Mouse (Mus musculus): ENCODE measurements around the gene Uhrf1bp1l. TPM values are rescaled to one million over a fixed set of nuclear protein-coding genes. Genes with fewer than 3 reads are reported as not detected.

Gene Uhrf1bp1l
- polyA plus RNA-seq, 1 experiment = 8.7 TPM

- no peak overlapping the region for H3K27ac ChIP-seq (ENCODE audit: insufficient read depth, low read length)
These were observed 27.1 kb downstream of the Uhrf1bp1l start for GRCm38 (mm10) chr10:89771894-89772293.

DNA sequence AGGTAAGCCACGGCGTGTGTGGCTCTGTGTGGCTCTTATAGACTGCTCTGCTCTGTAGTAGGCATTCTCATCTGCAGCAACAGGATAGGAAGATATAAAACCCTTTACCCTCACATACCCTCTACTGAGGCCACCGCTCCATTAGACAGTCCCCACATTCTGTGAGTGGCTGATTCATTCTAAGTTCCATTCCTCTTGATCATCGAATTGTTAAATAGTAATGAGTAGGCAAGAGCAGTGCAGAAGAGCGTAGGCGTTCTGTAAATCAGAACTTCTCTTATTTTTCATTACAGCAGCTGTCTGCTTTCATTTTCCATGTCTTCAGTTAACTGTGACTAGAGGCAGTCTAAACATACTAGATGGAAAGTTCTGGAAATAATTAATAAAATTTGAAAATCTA lies 31.2 kb downstream of the Uhrf1bp1l start:
- no peaks in the 10 kb centered on the region for H3K4me1 ChIP-seq (ENCODE audit: control insufficient read depth, insufficient read depth, insufficient read length)
- DNase-seq (ENCODE audit: low read depth in 1 of 2, low spot score in 2 of 2) = no peak
- 91% methylated on average over 6 of the region's 6 CpGs for WGBS
- H3K27me3 ChIP-seq (ENCODE audit: control insufficient read depth, insufficient read depth, low read length) = no peaks in the 10 kb centered on the region
- H3K27ac ChIP-seq (ENCODE audit: insufficient read depth, low read length) = no peak overlapping the region
- no peak for TF ChIP-seq CTCF (IDR thresholded peaks at IDR 0.05; ENCODE audit: extremely low read depth, insufficient read depth, insufficient read length, insufficient replicate concordance)
- TF ChIP-seq POLR2A (IDR thresholded peaks at IDR 0.05; ENCODE audit: low read depth, low read length) = no peak
- H3K4me3 ChIP-seq (ENCODE audit: extremely low read depth, insufficient read depth, insufficient read length) = no peak overlapping the region
- H3K36me3 ChIP-seq (ENCODE audit: control insufficient read depth, insufficient read depth, low read length) = peaks cover 8% of the 10 kb centered on the region

More at GRCm38 (mm10) chr10:89771894-89772293, 27.1 kb downstream of the Uhrf1bp1l start:
- Histone ChIP-seq H3K4me3 (ENCODE audit: extremely low read depth, insufficient read depth, insufficient read length) (no peak overlapping the region), H3K4me1 (ENCODE audit: control insufficient read depth, insufficient read depth, insufficient read length) (no peaks in the 10 kb centered on the region), H3K36me3 (ENCODE audit: control insufficient read depth, insufficient read depth, low read length) (peaks cover 1% of the 10 kb centered on the region; the same call in 1 of the 2 replicates), H3K27me3 (ENCODE audit: control insufficient read depth, insufficient read depth, low read length) (no peaks in the 10 kb centered on the region)
- DNase-seq (ENCODE audit: low read depth in 1 of 2, low spot score in 2 of 2) = no peak
- WGBS = 45% methylated on average over 2 of the region's 2 CpGs
- no peak for TF ChIP-seq POLR2A (IDR thresholded peaks at IDR 0.05; ENCODE audit: low read depth, low read length)
- no peak for TF ChIP-seq CTCF (IDR thresholded peaks at IDR 0.05; ENCODE audit: extremely low read depth, insufficient read depth, insufficient read length, insufficient replicate concordance)

DNA sequence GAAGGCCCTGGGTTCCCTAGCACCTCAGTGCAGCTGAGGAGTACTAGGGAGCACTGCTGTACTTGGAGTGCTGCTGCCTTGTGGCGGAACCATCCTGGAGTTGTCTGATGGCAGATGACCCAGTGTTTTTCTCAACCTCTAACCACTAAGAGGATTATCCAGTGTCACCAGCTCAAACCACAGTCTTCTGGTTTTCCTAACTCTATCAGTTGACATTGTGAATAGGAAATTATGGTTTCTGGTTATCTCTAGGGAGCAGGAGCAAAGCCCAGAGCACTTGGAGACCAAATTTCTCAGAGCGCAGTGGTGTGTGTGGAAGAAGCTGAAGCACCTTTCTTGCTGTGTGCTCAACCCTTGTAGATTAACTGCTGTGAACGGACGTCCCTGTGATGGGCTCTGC lies 47.1 kb downstream of the Uhrf1bp1l start:
- Histone ChIP-seq H3K27me3 (ENCODE audit: control insufficient read depth, insufficient read depth, low read length) (no peaks in the 10 kb centered on the region), H3K4me1 (ENCODE audit: control insufficient read depth, insufficient read depth, insufficient read length) (no peaks in the 10 kb centered on the region), H3K4me3 (ENCODE audit: extremely low read depth, insufficient read depth, insufficient read length) (no peak overlapping the region), H3K36me3 (ENCODE audit: control insufficient read depth, insufficient read depth, low read length) (peaks cover 7% of the 10 kb centered on the region), H3K27ac (ENCODE audit: insufficient read depth, low read length) (no peak overlapping the region)
- TF ChIP-seq CTCF (IDR thresholded peaks at IDR 0.05; ENCODE audit: extremely low read depth, insufficient read depth, insufficient read length, insufficient replicate concordance) (no peak), POLR2A (IDR thresholded peaks at IDR 0.05; ENCODE audit: low read depth, low read length) (no peak)
- 72% methylated on average over 4 of the region's 4 CpGs for WGBS
- DNase-seq (ENCODE audit: low read depth in 1 of 2, low spot score in 2 of 2) = no peak

DNA sequence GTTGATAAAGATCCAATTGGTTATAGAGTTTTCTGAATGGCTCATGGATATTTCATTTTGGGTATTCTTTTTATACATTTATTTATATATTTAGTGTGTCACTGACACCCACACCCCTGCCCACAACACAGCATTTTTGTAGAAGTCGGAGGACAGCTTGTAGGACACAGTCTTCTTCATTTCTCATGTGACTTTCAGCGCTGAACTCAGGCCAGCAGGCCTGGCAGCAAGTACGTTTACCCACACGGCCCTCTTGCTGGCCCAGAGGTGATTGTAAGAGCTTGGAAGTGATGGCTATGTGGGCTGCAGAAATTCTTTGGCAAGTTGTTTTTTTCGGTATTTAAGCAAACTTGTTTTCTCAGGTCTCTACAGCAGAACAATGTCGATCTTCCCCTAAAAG lies 49.3 kb downstream of the Uhrf1bp1l start:
- no peak for TF ChIP-seq POLR2A (IDR thresholded peaks at IDR 0.05; ENCODE audit: low read depth, low read length)
- TF ChIP-seq CTCF (IDR thresholded peaks at IDR 0.05; ENCODE audit: extremely low read depth, insufficient read depth, insufficient read length, insufficient replicate concordance) = no peak
- DNase-seq (ENCODE audit: low read depth in 1 of 2, low spot score in 2 of 2) = no peak
- Histone ChIP-seq H3K4me3 (ENCODE audit: extremely low read depth, insufficient read depth, insufficient read length) (no peak overlapping the region), H3K27me3 (ENCODE audit: control insufficient read depth, insufficient read depth, low read length) (no peaks in the 10 kb centered on the region), H3K27ac (ENCODE audit: insufficient read depth, low read length) (no peak overlapping the region), H3K4me1 (ENCODE audit: control insufficient read depth, insufficient read depth, insufficient read length) (no peaks in the 10 kb centered on the region), H3K36me3 (ENCODE audit: control insufficient read depth, insufficient read depth, low read length) (peaks cover 6% of the 10 kb centered on the region)
- 86% methylated on average over 6 of the region's 6 CpGs for WGBS

DNA sequence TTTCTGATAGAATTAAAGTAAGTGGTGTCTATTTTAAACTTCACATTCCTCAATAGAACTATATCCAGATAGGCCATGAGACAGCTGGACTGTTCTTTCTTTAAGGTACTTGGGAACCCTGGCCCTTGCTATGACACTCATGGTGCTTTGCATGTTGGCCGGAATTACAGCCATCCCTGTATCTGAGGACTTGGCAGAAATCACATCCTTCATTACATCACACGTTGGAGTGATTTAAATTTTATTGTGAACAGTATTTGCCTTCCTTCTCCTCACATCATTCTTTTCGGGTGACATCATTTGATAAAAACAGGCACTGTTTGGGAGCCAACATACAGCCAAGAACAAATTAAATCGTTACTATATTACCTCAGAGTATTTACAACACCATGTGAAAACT lies 74.4 kb downstream of the Uhrf1bp1l start:
- no peak overlapping the region for H3K4me3 ChIP-seq (ENCODE audit: extremely low read depth, insufficient read depth, insufficient read length)
- no peak for TF ChIP-seq CTCF (IDR thresholded peaks at IDR 0.05; ENCODE audit: extremely low read depth, insufficient read depth, insufficient read length, insufficient replicate concordance)
- TF ChIP-seq POLR2A (IDR thresholded peaks at IDR 0.05; ENCODE audit: low read depth, low read length) = no peak
- WGBS = 88% methylated on average over 4 of the region's 4 CpGs
- no peak for DNase-seq (ENCODE audit: low read depth in 1 of 2, low spot score in 2 of 2)
- no peak overlapping the region for H3K27ac ChIP-seq (ENCODE audit: insufficient read depth, low read length)
- H3K36me3 ChIP-seq (ENCODE audit: control insufficient read depth, insufficient read depth, low read length) = peaks cover 13% of the 10 kb centered on the region
- no peaks in the 10 kb centered on the region for H3K27me3 ChIP-seq (ENCODE audit: control insufficient read depth, insufficient read depth, low read length)
- no peaks in the 10 kb centered on the region for H3K4me1 ChIP-seq (ENCODE audit: control insufficient read depth, insufficient read depth, insufficient read length)

DNA sequence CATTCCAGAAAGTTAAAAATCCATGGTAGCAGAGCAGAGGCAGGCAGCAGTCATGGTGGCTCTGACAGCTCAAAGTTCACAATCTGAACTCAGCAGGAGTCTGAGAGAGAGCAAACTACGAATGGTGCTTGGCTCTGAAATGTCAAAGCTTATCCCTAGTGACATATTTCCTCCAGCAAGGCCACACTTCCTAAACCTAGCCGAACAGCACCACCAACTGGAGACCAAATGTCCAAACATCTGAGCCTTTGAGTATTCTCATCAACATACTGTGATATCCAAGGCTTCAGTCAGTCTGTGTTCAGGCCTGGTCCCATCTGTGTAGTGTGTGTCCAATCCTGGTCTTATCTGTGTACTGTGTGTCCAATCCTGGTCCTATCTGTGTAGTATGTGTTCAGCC lies 79.1 kb downstream of the Uhrf1bp1l start:
- DNase-seq (ENCODE audit: low read depth in 1 of 2, low spot score in 2 of 2) = peak; percentile 15 to 18
- no peaks in the 10 kb centered on the region for H3K27me3 ChIP-seq (ENCODE audit: control insufficient read depth, insufficient read depth, low read length)
- no peak overlapping the region for H3K4me3 ChIP-seq (ENCODE audit: extremely low read depth, insufficient read depth, insufficient read length)
- H3K27ac ChIP-seq (ENCODE audit: insufficient read depth, low read length) = no peak overlapping the region
- WGBS = 27% methylated on average over 2 of the region's 2 CpGs
- TF ChIP-seq CTCF (IDR thresholded peaks at IDR 0.05; ENCODE audit: extremely low read depth, insufficient read depth, insufficient read length, insufficient replicate concordance) (peak; percentile 13; the same call in 1 of the 2 replicates), POLR2A (IDR thresholded peaks at IDR 0.05; ENCODE audit: low read depth, low read length) (no peak)
- no peaks in the 10 kb centered on the region for H3K36me3 ChIP-seq (ENCODE audit: control insufficient read depth, insufficient read depth, low read length)
- no peaks in the 10 kb centered on the region for H3K4me1 ChIP-seq (ENCODE audit: control insufficient read depth, insufficient read depth, insufficient read length)

- H3K4me1 ChIP-seq (ENCODE audit: control insufficient read depth, insufficient read depth, insufficient read length) = no peaks in the 10 kb centered on the region
- no peak overlapping the region for H3K27ac ChIP-seq (ENCODE audit: insufficient read depth, low read length)
- no peak for DNase-seq (ENCODE audit: low read depth in 1 of 2, low spot score in 2 of 2)
- no peak overlapping the region for H3K4me3 ChIP-seq (ENCODE audit: extremely low read depth, insufficient read depth, insufficient read length)
- TF ChIP-seq CTCF (IDR thresholded peaks at IDR 0.05; ENCODE audit: extremely low read depth, insufficient read depth, insufficient read length, insufficient replicate concordance) = no peak
- no peak for TF ChIP-seq POLR2A (IDR thresholded peaks at IDR 0.05; ENCODE audit: low read depth, low read length)
- WGBS = 84% methylated on average over 3 of the region's 3 CpGs
- H3K36me3 ChIP-seq (ENCODE audit: control insufficient read depth, insufficient read depth, low read length) = no peaks in the 10 kb centered on the region
- no peaks in the 10 kb centered on the region for H3K27me3 ChIP-seq (ENCODE audit: control insufficient read depth, insufficient read depth, low read length)
These were observed 82.1 kb downstream of the Uhrf1bp1l start for GRCm38 (mm10) chr10:89826896-89827295.
